Comparison of ENCODE assay signal across 8 mouse cellular contexts in the genomic region with DNA sequence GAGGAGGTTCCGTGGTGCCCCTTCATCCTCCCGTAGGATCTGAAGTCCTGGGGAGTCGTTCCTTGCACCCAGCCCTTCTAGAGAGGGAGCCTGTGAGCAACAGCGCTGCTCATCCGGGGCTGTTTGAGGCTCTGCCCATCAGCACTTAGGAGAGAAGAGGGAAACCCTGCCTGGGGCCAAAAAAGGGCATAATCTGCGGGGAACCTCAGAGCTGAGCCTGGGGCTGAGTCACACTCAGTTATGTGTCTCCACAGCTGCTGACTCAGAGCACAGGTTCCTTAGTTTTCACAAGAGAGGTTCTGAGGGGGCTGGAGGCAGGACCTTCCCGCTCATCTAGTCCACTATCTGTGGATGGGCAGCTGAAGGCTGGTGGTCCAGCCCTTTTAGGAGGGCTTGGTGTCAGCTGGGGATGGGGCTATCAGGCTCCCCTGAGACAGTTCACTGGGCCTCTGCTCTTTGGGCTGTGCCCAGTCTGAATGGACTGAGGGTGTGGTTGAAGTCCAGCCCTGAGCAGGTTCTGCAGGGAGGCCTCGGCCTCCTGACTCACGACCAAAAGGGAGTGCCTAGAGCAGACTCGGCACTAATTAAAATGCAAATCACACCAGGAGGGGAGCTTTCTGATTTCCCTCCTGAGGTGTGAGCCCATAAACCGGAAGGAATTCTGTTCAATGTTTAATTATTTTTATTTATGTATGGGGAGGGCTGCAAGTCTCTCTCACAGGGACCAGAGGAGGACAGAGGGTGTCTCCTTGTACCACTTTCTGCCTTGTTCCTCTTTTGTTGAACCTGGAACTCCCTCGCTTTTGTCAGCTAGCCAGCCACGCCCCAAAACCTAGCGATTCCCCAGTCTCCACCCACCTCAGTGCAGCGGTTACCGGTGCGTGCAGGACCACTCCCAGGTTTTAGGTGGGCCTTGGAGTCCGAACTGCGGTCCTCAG. TPM values are rescaled to one million over a fixed set of nuclear protein-coding genes. Genes with fewer than 3 reads are reported as not detected.
DNase-seq lines count a peak whose midpoint lies in the region; ATAC-seq lines count a peak whose summit lies in the region.

No protein-coding gene starts in this region.

- H3K27me3 ChIP-seq in heart, embryonic 15.5 days, result no peaks in the 10 kb centered on the region
- H3K27me3 ChIP-seq in liver, embryonic 12.5 days (replicated peaks), result peaks cover 13% of the 10 kb centered on the region; the same call in 1 of the 2 replicates
- peaks cover 16% of the 10 kb centered on the region; the same call in 1 of the 2 replicates for H3K27me3 ChIP-seq in neural tube, embryonic 13.5 days

- H3K4me1 ChIP-seq in heart, embryonic 15.5 days (replicated peaks), result peaks cover 17% of the 10 kb centered on the region
- H3K4me1 ChIP-seq in liver, embryonic 12.5 days, result peaks cover 15% of the 10 kb centered on the region
- H3K4me1 ChIP-seq in neural tube, embryonic 13.5 days (replicated peaks), result peaks cover 18% of the 10 kb centered on the region

- WGBS in heart, embryonic 15.5 days, result 19% methylated on average over 19 of the region's 19 CpGs
- WGBS in liver, embryonic 12.5 days (ENCODE audit: insufficient replicate concordance), result 9% methylated on average over 19 of the region's 19 CpGs
- WGBS in neural tube, embryonic 13.5 days, result 6% methylated on average over 19 of the region's 19 CpGs

- peak; percentile 31 for DNase-seq in thymus, postnatal 14 days
- no peak for DNase-seq in thymus, adult 18-20 months
- peak; percentile 14 for DNase-seq in c-Kit-positive CD71-positive TER-119-positive erythroid progenitor cells, embryonic 14.5 days (ENCODE audit: low spot score)
- DNase-seq in testis, postnatal 10 days (ENCODE audit: low spot score), result no peak
- DNase-seq in cerebellum, postnatal 25 days, result no peak

- ATAC-seq in heart, embryonic 15.5 days (replicated peaks; ENCODE audit: insufficient number of reproducible peaks, insufficient read depth, low FRiP score, low read depth), result peak; percentile 64; the same call in 1 of the 2 replicates
- ATAC-seq in liver, embryonic 12.5 days, result 0 out of 2 replicates have a peak, but pooled peaks have one; percentile 46
- ATAC-seq in neural tube, embryonic 13.5 days (ENCODE audit: low read depth), result peak; percentile 63

- H3K36me3 ChIP-seq in heart, embryonic 15.5 days, result no peaks in the 10 kb centered on the region
- H3K36me3 ChIP-seq in liver, embryonic 12.5 days, result no peaks in the 10 kb centered on the region
- no peaks in the 10 kb centered on the region for H3K36me3 ChIP-seq in neural tube, embryonic 13.5 days

- H3K27ac ChIP-seq in heart, embryonic 15.5 days, result no peak overlapping the region
- 0 out of 2 replicates have a peak overlapping the region, but pooled peaks have one; percentile 11 for H3K27ac ChIP-seq in liver, embryonic 12.5 days
- H3K27ac ChIP-seq in neural tube, embryonic 13.5 days (replicated peaks), result 0 out of 2 replicates have a peak overlapping the region, but pooled peaks have one; percentile 3

- H3K9me3 ChIP-seq in heart, embryonic 15.5 days (replicated peaks), result no peaks in the 10 kb centered on the region
- no peaks in the 10 kb centered on the region for H3K9me3 ChIP-seq in liver, embryonic 12.5 days (replicated peaks)
- H3K9me3 ChIP-seq in neural tube, embryonic 13.5 days, result no peaks in the 10 kb centered on the region

- peak overlapping the region; percentile 29; the same call in 1 of the 2 replicates for H3K4me2 ChIP-seq in heart, embryonic 15.5 days
- H3K4me2 ChIP-seq in liver, embryonic 12.5 days, result peak overlapping the region; percentile 41
- H3K4me2 ChIP-seq in neural tube, embryonic 13.5 days, result peak overlapping the region; percentile 44

- H3K9ac ChIP-seq in heart, embryonic 15.5 days, result 0 out of 2 replicates have a peak overlapping the region, but pooled peaks have one; percentile 38
- H3K9ac ChIP-seq in liver, embryonic 12.5 days, result no peak overlapping the region
- H3K9ac ChIP-seq in neural tube, embryonic 13.5 days, result no peak overlapping the region

- H3K4me3 ChIP-seq in heart, embryonic 15.5 days, result peak overlapping the region; percentile 4; the same call in 1 of the 2 replicates
- H3K4me3 ChIP-seq in liver, embryonic 12.5 days, result no peak overlapping the region
- H3K4me3 ChIP-seq in neural tube, embryonic 13.5 days, result no peak overlapping the region

RNA-seq across cellular contexts. Expression of gene Capn2, which starts 10.8 kb away (rescaled TPM):
- polyA plus RNA-seq in heart, embryonic 15.5 days (2015; fragmentation: Nextera tagmentation; extraction: Ambion mirVana), result 84.9 and 94.3 TPM in 2 replicates
- 35.4 and 36.6 TPM in 2 replicates for polyA plus RNA-seq in liver, embryonic 12.5 days (2016; fragmentation: Nextera tagmentation; extraction: Ambion mirVana)
- polyA plus RNA-seq in neural tube, embryonic 13.5 days (2015; fragmentation: Nextera tagmentation; extraction: Ambion mirVana), result 95.5 and 99.2 TPM in 2 replicates

RNA-seq across cellular contexts. Expression of gene Capn8, which starts 36.6 kb away (rescaled TPM):
- not detected in 2 replicates for polyA plus RNA-seq in heart, embryonic 15.5 days (2015; fragmentation: Nextera tagmentation; extraction: Ambion mirVana)
- not detected in 2 replicates for polyA plus RNA-seq in liver, embryonic 12.5 days (2016; fragmentation: Nextera tagmentation; extraction: Ambion mirVana)
- 0.29 TPM in 1 of 2 replicates, not detected in the other for polyA plus RNA-seq in neural tube, embryonic 13.5 days (2015; fragmentation: Nextera tagmentation; extraction: Ambion mirVana)

Comparison
In these comparisons a context has a peak if more than half of its experiments do, and no peak if none do; other contexts are left out.
1. DNase-seq: peak in thymus, postnatal 14 days (single experiment) and c-Kit-positive CD71-positive TER-119-positive erythroid progenitor cells, embryonic 14.5 days (single experiment); none in thymus, adult 18-20 months (0 of 2), testis, postnatal 10 days (single experiment) and cerebellum, postnatal 25 days (0 of 2).
2. Peak in every context shown above with its lines, with median percentiles within 50 percentile points of each other: ATAC-seq and H3K4me2 ChIP-seq.